Mouse (Mus musculus): Measurements from ENCODE around the gene Rps6ka5. TPM values are rescaled to one million over a fixed set of nuclear protein-coding genes. Genes with fewer than 3 reads are reported as not detected.

Rps6ka5 gene
- polyA plus RNA-seq, 1 experiment from 2014 or later: 4.5 TPM

DNA sequence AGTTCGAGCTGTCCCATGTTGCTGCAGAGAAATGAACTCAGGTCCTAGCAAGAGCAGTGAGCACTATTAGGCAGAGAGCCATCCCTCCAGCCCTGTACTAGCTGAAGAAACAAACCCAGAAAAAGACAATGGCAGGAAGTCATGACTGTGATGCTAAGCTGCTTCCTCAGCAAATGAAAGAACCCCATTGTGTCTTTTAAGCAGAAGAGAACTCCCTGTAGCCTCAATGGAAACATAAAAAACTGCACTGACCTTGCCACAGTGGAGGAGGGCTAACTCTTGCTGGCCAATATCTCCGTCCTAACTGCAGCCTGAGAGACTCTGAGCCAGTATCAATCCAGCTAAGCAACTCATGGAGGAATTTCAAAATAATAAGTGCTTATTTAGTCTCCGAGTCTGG, 192.8 kb downstream of the Rps6ka5 start:
- no peak for TF ChIP-seq CTCF (IDR thresholded peaks at IDR 0.05; ENCODE audit: low read depth)
- Histone ChIP-seq H3K9me3 (ENCODE audit: low read depth, low read length) (no peaks in the 10 kb centered on the region), H3K4me1 (ENCODE audit: insufficient read depth) (peaks cover 7% of the 10 kb centered on the region; the same call in 1 of the 2 replicates), H3K36me3 (ENCODE audit: insufficient read depth) (no peaks in the 10 kb centered on the region), H3K4me2 (no peak overlapping the region), H3K27ac (ENCODE audit: low read depth) (peak overlapping the region; percentile 85), H3K4me3 (ENCODE audit: low read depth, low read length) (no peak overlapping the region), H3K27me3 (ENCODE audit: insufficient read depth, low read length) (no peaks in the 10 kb centered on the region), H3K9ac (no peak overlapping the region)
- WGBS: 40% methylated on average over 3 of the region's 3 CpGs
- no peak for ATAC-seq (ENCODE audit: insufficient read depth)
- peak; percentile 54 for DNase-seq

GRCm38 (mm10) chr12:100533209-100533608, 193.6 kb downstream of the Rps6ka5 start:
- WGBS: 69% methylated on average over 4 of the region's 4 CpGs

GRCm38 (mm10) chr12:100531740-100532139, 195.0 kb downstream of the Rps6ka5 start:
- no peaks in the 10 kb centered on the region; the same call in 1 of the 2 replicates for H3K4me1 ChIP-seq (ENCODE audit: insufficient read depth)
- H3K4me3 ChIP-seq (ENCODE audit: low read depth, low read length): no peak overlapping the region
- no peak for TF ChIP-seq CTCF (IDR thresholded peaks at IDR 0.05; ENCODE audit: low read depth)
- DNase-seq (peak; percentile 19), ATAC-seq (ENCODE audit: insufficient read depth) (no peak)
- no peaks in the 10 kb centered on the region for H3K9me3 ChIP-seq (ENCODE audit: low read depth, low read length)
- no peaks in the 10 kb centered on the region for H3K27me3 ChIP-seq (ENCODE audit: insufficient read depth, low read length)
- WGBS: 41% methylated on average over 1 of the region's 1 CpGs
- H3K36me3 ChIP-seq (ENCODE audit: insufficient read depth): no peaks in the 10 kb centered on the region
- 0 out of 2 replicates have a peak overlapping the region, but pooled peaks have one; percentile 30 for H3K27ac ChIP-seq (ENCODE audit: low read depth)
- H3K4me2 ChIP-seq: no peak overlapping the region
- no peak overlapping the region for H3K9ac ChIP-seq

More at GRCm38 (mm10) chr12:100533209-100533608, 193.6 kb downstream of the Rps6ka5 start:
- Histone ChIP-seq H3K4me3 (ENCODE audit: low read depth, low read length) (no peak overlapping the region), H3K27ac (ENCODE audit: low read depth) (no peak overlapping the region), H3K36me3 (ENCODE audit: insufficient read depth) (no peaks in the 10 kb centered on the region), H3K4me1 (ENCODE audit: insufficient read depth) (no peaks in the 10 kb centered on the region; the same call in 1 of the 2 replicates), H3K27me3 (ENCODE audit: insufficient read depth, low read length) (no peaks in the 10 kb centered on the region), H3K9me3 (ENCODE audit: low read depth, low read length) (no peaks in the 10 kb centered on the region), H3K9ac (no peak overlapping the region), H3K4me2 (no peak overlapping the region)
- TF ChIP-seq CTCF (IDR thresholded peaks at IDR 0.05; ENCODE audit: low read depth): no peak
- DNase-seq (no peak), ATAC-seq (ENCODE audit: insufficient read depth) (no peak)

- ATAC-seq (ENCODE audit: insufficient read depth) (no peak), DNase-seq (peak; percentile 31)
- H3K9me3 ChIP-seq (ENCODE audit: low read depth, low read length): no peaks in the 10 kb centered on the region
- H3K27me3 ChIP-seq (ENCODE audit: insufficient read depth, low read length): no peaks in the 10 kb centered on the region
- no peak overlapping the region for H3K27ac ChIP-seq (ENCODE audit: low read depth)
- no peak overlapping the region for H3K4me2 ChIP-seq
- no peaks in the 10 kb centered on the region for H3K36me3 ChIP-seq (ENCODE audit: insufficient read depth)
- no peak for TF ChIP-seq CTCF (IDR thresholded peaks at IDR 0.05; ENCODE audit: low read depth)
- WGBS: 70% methylated on average over 5 of the region's 5 CpGs
- H3K4me1 ChIP-seq (ENCODE audit: insufficient read depth): no peaks in the 10 kb centered on the region
- no peak overlapping the region for H3K4me3 ChIP-seq (ENCODE audit: low read depth, low read length)
- no peak overlapping the region for H3K9ac ChIP-seq
Measured at GRCm38 (mm10) chr12:100530871-100531270, 195.9 kb downstream of the Rps6ka5 start.

DNA sequence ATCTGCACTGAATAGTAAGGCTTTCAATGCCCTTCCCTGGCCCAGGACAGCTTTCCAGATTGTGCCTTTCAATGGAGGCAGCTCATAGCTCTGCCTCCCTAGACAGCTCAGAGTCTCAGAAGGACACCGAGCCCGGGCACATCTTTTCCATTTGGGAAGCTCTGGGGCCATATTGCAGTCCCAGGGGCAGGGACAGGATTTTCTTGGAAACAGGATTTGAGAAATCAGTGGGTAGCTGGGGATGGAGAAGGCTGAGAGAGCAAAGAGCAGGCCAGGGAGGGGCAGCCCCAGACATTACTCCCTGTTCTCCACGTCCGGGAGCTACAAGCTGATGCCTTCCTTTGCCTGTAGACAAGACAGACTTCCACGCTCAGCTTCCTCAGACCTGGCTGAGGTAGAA, 197.1 kb downstream of the Rps6ka5 start:
- no peak overlapping the region for H3K4me3 ChIP-seq (ENCODE audit: low read depth, low read length)
- no peak overlapping the region for H3K4me2 ChIP-seq
- DNase-seq (no peak), ATAC-seq (ENCODE audit: insufficient read depth) (no peak)
- H3K36me3 ChIP-seq (ENCODE audit: insufficient read depth): no peaks in the 10 kb centered on the region
- no peaks in the 10 kb centered on the region for H3K9me3 ChIP-seq (ENCODE audit: low read depth, low read length)
- no peak overlapping the region for H3K27ac ChIP-seq (ENCODE audit: low read depth)
- 84% methylated on average over 5 of the region's 5 CpGs for WGBS
- no peaks in the 10 kb centered on the region for H3K4me1 ChIP-seq (ENCODE audit: insufficient read depth)
- no peak for TF ChIP-seq CTCF (IDR thresholded peaks at IDR 0.05; ENCODE audit: low read depth)
- H3K27me3 ChIP-seq (ENCODE audit: insufficient read depth, low read length): no peaks in the 10 kb centered on the region
- H3K9ac ChIP-seq: no peak overlapping the region

GRCm38 (mm10) chr12:100529172-100529571, 197.6 kb downstream of the Rps6ka5 start:
- WGBS: 35% methylated on average over 8 of the region's 8 CpGs
- no peak overlapping the region for H3K4me3 ChIP-seq (ENCODE audit: low read depth, low read length)
- no peak overlapping the region for H3K27ac ChIP-seq (ENCODE audit: low read depth)

DNA sequence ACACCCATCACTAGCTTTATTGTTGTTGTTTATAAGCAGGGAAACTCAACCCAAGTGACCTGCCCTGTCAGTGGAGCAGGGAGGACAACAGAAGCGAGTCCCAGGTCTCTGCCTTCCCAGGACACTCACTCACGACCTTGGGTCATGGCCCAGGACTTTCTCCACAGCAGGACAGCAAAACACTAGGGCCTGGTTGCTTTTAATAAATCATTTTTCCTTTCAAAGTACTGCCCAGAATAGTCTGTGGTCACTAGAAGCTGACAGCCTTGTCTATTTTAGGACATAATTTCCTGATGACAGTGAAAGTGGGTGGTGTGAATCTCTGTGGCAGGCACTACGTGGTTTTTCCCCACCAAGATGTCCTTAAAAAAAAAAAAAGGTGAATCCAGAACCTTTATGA, 198.5 kb downstream of the Rps6ka5 start:
- no peak for TF ChIP-seq CTCF (IDR thresholded peaks at IDR 0.05; ENCODE audit: low read depth)
- ATAC-seq (ENCODE audit: insufficient read depth) (0 out of 2 replicates have a peak, but pooled peaks have one; percentile 19), DNase-seq (peak; percentile 8)
- H3K36me3 ChIP-seq (ENCODE audit: insufficient read depth): no peaks in the 10 kb centered on the region
- WGBS: 56% methylated on average over 3 of the region's 3 CpGs
- no peak overlapping the region for H3K4me2 ChIP-seq
- H3K27ac ChIP-seq (ENCODE audit: low read depth): no peak overlapping the region
- no peak overlapping the region for H3K9ac ChIP-seq
- no peaks in the 10 kb centered on the region for H3K9me3 ChIP-seq (ENCODE audit: low read depth, low read length)
- no peak overlapping the region for H3K4me3 ChIP-seq (ENCODE audit: low read depth, low read length)
- no peaks in the 10 kb centered on the region for H3K27me3 ChIP-seq (ENCODE audit: insufficient read depth, low read length)
- no peaks in the 10 kb centered on the region for H3K4me1 ChIP-seq (ENCODE audit: insufficient read depth)

More at GRCm38 (mm10) chr12:100529172-100529571, 197.6 kb downstream of the Rps6ka5 start:
- Histone ChIP-seq H3K27me3 (ENCODE audit: insufficient read depth, low read length) (no peaks in the 10 kb centered on the region), H3K36me3 (ENCODE audit: insufficient read depth) (no peaks in the 10 kb centered on the region), H3K9me3 (ENCODE audit: low read depth, low read length) (no peaks in the 10 kb centered on the region), H3K9ac (no peak overlapping the region), H3K4me1 (ENCODE audit: insufficient read depth) (no peaks in the 10 kb centered on the region), H3K4me2 (no peak overlapping the region)
- peak; percentile 37 for DNase-seq
- no peak for ATAC-seq (ENCODE audit: insufficient read depth)
- TF ChIP-seq CTCF (IDR thresholded peaks at IDR 0.05; ENCODE audit: low read depth): no peak

All from lung, embryonic 14.5 days (tissue).